Mouse (Mus musculus) thymus, adult 2 months (tissue): ENCODE measurements around the gene Fgfr2. TPM values are rescaled to one million over a fixed set of nuclear protein-coding genes. Genes with fewer than 3 reads are reported as not detected.

ENCODE experiments used
- DNase-seq: peaks from one replicate; pipeline ENCODE4 v3.0.0; 2021
- H3K27ac ChIP-seq: fragments of 200-500 bp; 2 replicates; pipeline ENCODE4 v1.5.1; 2012; ENCODE audit warnings: low read length, control low read depth; ENCODE audit not compliant: control insufficient read depth, insufficient read depth
- H3K27me3 ChIP-seq: fragments of 200-500 bp; 2 replicates; pipeline ENCODE4 v1.6.1; 2012; ENCODE audit warnings: mild to moderate bottlenecking, low read length, moderate library complexity, mixed read lengths; ENCODE audit not compliant: control insufficient read depth, insufficient read depth
- H3K36me3 ChIP-seq: fragments of 200-500 bp; 2 replicates; pipeline ENCODE4 v1.6.1; 2012; ENCODE audit warnings: mild to moderate bottlenecking, low read length, moderate library complexity; ENCODE audit not compliant: control insufficient read depth, insufficient read depth
- H3K4me1 ChIP-seq: fragments of 200-500 bp; replicated peaks from 2 replicates; pipeline ENCODE4 v1.6.1; 2012; ENCODE audit warnings: low read length; ENCODE audit not compliant: control insufficient read depth, insufficient read depth
- H3K4me3 ChIP-seq: fragments of 200-500 bp; 2 replicates; pipeline ENCODE4 v1.5.1; 2012; ENCODE audit warnings: mild to moderate bottlenecking, low read length, control low read depth, moderate library complexity; ENCODE audit not compliant: control insufficient read depth, insufficient read depth
- CTCF ChIP-seq: fragments of 200-500 bp; IDR thresholded peaks from 2 replicates; pipeline ENCODE4 v1.5.1; 2012; ENCODE audit warnings: mild to moderate bottlenecking, control low read depth, low read length, moderate library complexity, borderline replicate concordance; ENCODE audit not compliant: control insufficient read depth, poor library complexity, insufficient read depth; ENCODE audit errors: extremely low read depth
- POLR2A ChIP-seq: fragments of 200-500 bp; IDR thresholded peaks from 2 replicates; pipeline ENCODE4 v1.6.1; 2012; ENCODE audit warnings: mild to moderate bottlenecking, low read length, control low read depth, moderate library complexity; ENCODE audit not compliant: control insufficient read depth, poor library complexity, insufficient read depth; ENCODE audit errors: extremely low read depth
- WGBS: fragments of 180-500 bp; shearing (Covaris S2); methylation state at CpG from one replicate; pipeline ENCODE4 v1.1.7; 2018; 5-methylcytosine and 5-hydroxymethylcytosine counted together
- polyA plus RNA-seq: library from polyadenylated mRNA; depleted of rRNA; stranded (reverse); fragments of >200 nt; gene quantifications from 2 replicates; pipeline ENCODE4 v1.2.3, GENCODE M21; 2012

The Fgfr2 gene
- polyA plus RNA-seq, 1 experiment = 12.1 TPM

DNA sequence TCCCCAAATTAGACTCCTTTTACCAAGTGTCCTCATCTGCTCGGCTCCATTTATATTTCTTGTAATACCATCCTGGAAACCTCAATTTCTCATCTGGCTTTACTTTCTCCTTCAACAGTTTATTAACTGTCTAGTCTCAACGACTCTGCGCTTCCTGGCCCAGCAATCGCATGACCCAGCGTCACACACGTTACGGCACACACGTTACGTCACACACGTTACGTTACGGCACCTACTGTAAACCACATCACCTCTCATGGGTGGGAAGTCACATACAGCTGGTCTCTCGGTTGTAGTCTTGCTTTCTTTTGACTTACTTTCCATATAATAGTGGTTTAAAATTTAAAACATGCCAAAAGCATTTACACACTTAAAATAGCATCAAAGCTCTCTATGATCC lies 1767.0 kb downstream of the Fgfr2 start:
- Histone ChIP-seq H3K4me3 (no peak overlapping the region), H3K27ac (no peak overlapping the region), H3K27me3 (no peaks in the 10 kb centered on the region), H3K36me3 (peaks cover 19% of the 10 kb centered on the region), H3K4me1 (no peaks in the 10 kb centered on the region)
- WGBS = 98% methylated on average over 13 of the region's 13 CpGs
- TF ChIP-seq POLR2A (no peak), CTCF (no peak)
- no peak for DNase-seq

DNA sequence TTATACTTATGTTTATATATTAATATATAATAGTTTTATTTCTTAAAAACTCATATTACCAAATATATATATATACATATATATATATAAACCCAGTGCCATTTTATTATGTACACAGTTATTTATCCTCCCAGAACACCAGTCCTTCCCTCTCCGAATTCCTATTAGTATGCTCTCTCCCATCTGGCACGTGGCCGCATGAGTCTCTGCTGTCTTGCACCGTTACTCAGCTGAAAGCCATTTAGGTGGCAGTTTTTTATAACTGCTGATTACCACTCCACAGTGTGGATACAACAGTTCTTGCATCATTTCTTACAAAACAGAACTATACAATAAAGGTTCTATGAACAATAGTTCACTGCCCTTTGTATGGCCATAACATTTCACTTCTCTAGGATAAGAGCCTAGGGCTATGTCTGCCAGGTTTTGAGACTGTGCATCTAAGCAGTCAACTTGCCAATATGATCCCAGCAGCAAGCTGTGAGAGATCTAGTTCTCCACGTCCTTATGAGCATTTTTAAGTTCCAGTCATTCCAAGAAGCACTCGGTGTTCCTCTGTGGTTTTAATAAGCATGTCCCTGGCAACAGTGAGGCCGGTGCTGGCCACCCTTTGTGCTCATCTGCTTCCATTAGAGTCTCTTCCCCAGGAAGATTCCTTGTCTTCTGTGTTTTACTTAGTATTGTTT lies 1777.2 kb downstream of the Fgfr2 start:
- no peak for DNase-seq
- H3K4me3 ChIP-seq = no peak overlapping the region
- WGBS = 92% methylated on average over 7 of the region's 7 CpGs
- peaks cover 36% of the 10 kb centered on the region for H3K36me3 ChIP-seq
- H3K4me1 ChIP-seq = no peaks in the 10 kb centered on the region
- TF ChIP-seq POLR2A = no peak
- no peak for TF ChIP-seq CTCF
- no peak overlapping the region for H3K27ac ChIP-seq
- H3K27me3 ChIP-seq = no peaks in the 10 kb centered on the region

DNA sequence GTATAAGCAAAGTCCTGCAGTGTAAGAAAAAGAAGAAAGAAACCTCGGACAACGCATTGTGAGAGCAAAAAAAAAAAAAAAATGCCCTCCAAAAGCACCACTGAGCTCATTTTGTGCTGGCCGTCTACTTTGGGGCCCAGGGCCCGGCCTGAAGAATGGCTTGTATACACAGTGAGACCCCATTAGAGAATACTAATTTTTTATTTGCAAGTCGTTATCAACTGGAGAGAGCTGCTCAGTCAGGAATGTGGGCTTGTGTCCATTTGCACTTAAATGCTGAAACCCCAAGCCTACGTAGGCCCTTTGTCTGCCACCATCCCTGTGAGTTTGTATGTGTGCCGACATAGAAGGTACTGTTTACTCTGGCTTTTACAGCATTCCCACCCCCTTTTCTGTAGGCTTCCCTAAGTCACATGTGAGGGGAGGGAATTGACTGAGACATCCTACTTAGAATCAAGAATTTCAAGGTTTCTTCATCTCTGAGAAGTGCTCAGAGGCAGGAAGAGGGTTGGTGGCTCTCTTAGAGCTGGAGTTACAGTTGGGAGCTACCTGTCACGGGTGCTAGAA lies 1785.6 kb downstream of the Fgfr2 start:
- H3K4me3 ChIP-seq = no peak overlapping the region
- H3K4me1 ChIP-seq = no peaks in the 10 kb centered on the region
- WGBS = 92% methylated on average over 8 of the region's 8 CpGs
- no peak overlapping the region for H3K27ac ChIP-seq
- TF ChIP-seq CTCF (no peak), POLR2A (no peak)
- DNase-seq = no peak
- no peaks in the 10 kb centered on the region for H3K27me3 ChIP-seq
- H3K36me3 ChIP-seq = peaks cover 13% of the 10 kb centered on the region; the same call in 1 of the 2 replicates

DNA sequence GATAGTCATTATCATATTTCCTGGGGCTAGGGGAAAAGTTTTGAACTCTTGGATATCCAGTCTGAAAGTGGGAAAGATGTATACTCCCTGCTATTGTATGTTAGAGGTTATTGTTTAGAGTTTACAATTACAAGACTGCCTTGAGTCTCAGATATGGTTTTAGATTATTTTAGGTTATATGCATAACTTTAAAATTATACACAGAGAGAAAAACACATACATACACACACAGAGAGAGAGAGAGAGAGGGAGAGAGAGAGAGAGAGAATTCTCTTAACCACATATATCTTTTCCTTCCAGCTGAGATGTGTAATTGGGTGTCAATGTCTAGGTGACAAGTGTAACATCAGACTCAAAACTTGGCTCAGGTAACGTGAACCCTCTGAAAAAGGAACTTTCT lies 1789.6 kb downstream of the Fgfr2 start, which contains the start of gene Fam24a:
TSS of gene Fam24a (plus strand) at position 301 of the 400 bp plus-strand sequence.
- TF ChIP-seq POLR2A (no peak), CTCF (no peak)
- Histone ChIP-seq H3K4me3 (no peak within 1 kb of the TSS), H3K36me3 (no peaks in the 10 kb centered on the region), H3K4me1 (no peaks in the 10 kb centered on the region), H3K27ac (no peak within 1 kb of the TSS), H3K27me3 (no peaks in the 10 kb centered on the region)
- no peak for DNase-seq
- WGBS = 67% methylated on average over 1 of the region's 1 CpGs

DNA sequence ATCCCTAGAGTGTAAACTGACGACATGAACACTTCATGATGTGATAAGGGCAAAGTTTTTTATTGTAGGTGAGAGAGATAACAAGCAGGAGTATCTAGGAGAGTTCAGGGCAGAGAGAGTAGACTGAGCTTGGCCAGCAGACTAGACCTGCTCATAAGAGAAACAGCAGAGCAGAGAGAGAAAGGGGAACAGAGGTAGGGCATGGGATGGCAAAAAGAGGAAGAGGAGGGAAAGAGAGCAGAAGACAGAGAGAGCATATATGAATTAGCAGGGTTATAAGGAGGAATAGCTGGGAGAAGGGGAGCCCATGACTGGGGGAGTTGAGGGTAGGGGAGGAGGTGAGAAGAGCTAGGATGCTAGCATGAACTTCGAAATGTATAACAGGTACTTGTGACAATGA lies 1791.5 kb downstream of the Fgfr2 start:
- no peaks in the 10 kb centered on the region for H3K36me3 ChIP-seq
- 70% methylated on average over 2 of the region's 2 CpGs for WGBS
- no peak for TF ChIP-seq POLR2A
- no peak overlapping the region for H3K27ac ChIP-seq
- H3K27me3 ChIP-seq = no peaks in the 10 kb centered on the region
- H3K4me3 ChIP-seq = no peak overlapping the region
- no peaks in the 10 kb centered on the region for H3K4me1 ChIP-seq
- no peak for DNase-seq

GRCm38 (mm10) chr7:131329416-131329815 lies 1793.7 kb downstream of the Fgfr2 start, which contains the start of gene Fam24b:
Gene Fam24b, minus strand, starts transcription at chr7:131329516.
- no peaks in the 10 kb centered on the region for H3K4me1 ChIP-seq
- 97% methylated on average over 5 of the region's 5 CpGs for WGBS
- H3K4me3 ChIP-seq = no peak within 1 kb of the TSS
- no peak for DNase-seq
- no peaks in the 10 kb centered on the region for H3K27me3 ChIP-seq
- H3K36me3 ChIP-seq = no peaks in the 10 kb centered on the region
- H3K27ac ChIP-seq = no peak within 1 kb of the TSS
- TF ChIP-seq CTCF (no peak), POLR2A (no peak)
